Mouse (Mus musculus) forebrain, embryonic 14.5 days (tissue): Measurements from ENCODE around the gene Grm4. TPM values are rescaled to one million over a fixed set of nuclear protein-coding genes. Genes with fewer than 3 reads are reported as not detected.

Source experiments
- ATAC-seq: fragments of 200-750 bp; cut with Nextera tagmentation; 2 replicates; pipeline ENCODE4 v1.8.0; 2017; ENCODE audit warnings: mild to moderate bottlenecking, moderate library complexity
- DNase-seq: peaks from one replicate; pipeline ENCODE4 v3.0.0-alpha.2; 2015; ENCODE audit warnings: low spot score
- H3K27ac ChIP-seq: fragments of 300-500 bp; sonication (generic); 2 replicates; pipeline ENCODE4 v1.5.1; 2014; ENCODE audit warnings: low read depth, mild to moderate bottlenecking, control low read depth, low read length, moderate library complexity
- H3K27me3 ChIP-seq: fragments of 300-500 bp; sonication (generic); replicated peaks from 2 replicates; pipeline ENCODE4 v1.6.1; 2014; ENCODE audit warnings: low read length, control low read depth, mixed read lengths; ENCODE audit not compliant: control insufficient read depth, insufficient read depth
- H3K36me3 ChIP-seq: fragments of 300-500 bp; sonication (generic); 2 replicates; pipeline ENCODE4 v1.6.1; 2014; ENCODE audit warnings: low read length, control low read depth; ENCODE audit not compliant: control insufficient read depth, insufficient read depth
- H3K4me1 ChIP-seq: fragments of 300-500 bp; sonication (generic); 2 replicates; pipeline ENCODE4 v1.6.1; 2014; ENCODE audit warnings: antibody characterized with exemption, low read length, control low read depth; ENCODE audit not compliant: control insufficient read depth, insufficient read depth
- H3K4me2 ChIP-seq: fragments of 300-500 bp; sonication (generic); 2 replicates; pipeline ENCODE4 v1.6.1; 2014; ENCODE audit warnings: mild to moderate bottlenecking, control low read depth, low read length
- H3K4me3 ChIP-seq: fragments of 300-500 bp; sonication (generic); 2 replicates; pipeline ENCODE4 v1.5.1; 2014; ENCODE audit warnings: low read depth, low read length, control low read depth
- H3K9ac ChIP-seq: fragments of 300-500 bp; sonication (generic); 2 replicates; pipeline ENCODE4 v1.6.1; 2014; ENCODE audit warnings: mild to moderate bottlenecking, low read length, control low read depth, moderate library complexity
- H3K9me3 ChIP-seq: fragments of 300-500 bp; sonication (generic); replicated peaks from 2 replicates; pipeline ENCODE4 v1.6.1; 2016; ENCODE audit warnings: low read length, control low read depth, mixed read lengths; ENCODE audit not compliant: control insufficient read depth
- WGBS: fragments of 180-500 bp; shearing (Covaris S2); extraction: QIAGEN DNeasy Blood & Tissue Kit; methylation state at CpG from one replicate; pipeline ENCODE4 v1.1.7; 2014; 5-methylcytosine and 5-hydroxymethylcytosine counted together
- polyA plus RNA-seq: library from polyadenylated mRNA; unstranded; fragments of >200 nt; fragmentation: Nextera tagmentation; extraction: Ambion mirVana; gene quantifications from 2 replicates; pipeline ENCODE4 v1.2.1, GENCODE M21; 2014

The Grm4 gene
- polyA plus RNA-seq, 1 experiment from 2014 or later, result 2.0 TPM

GRCm38 (mm10) chr17:27511125-27511735 is 10.0 kb downstream of the Grm4 start:
- Histone ChIP-seq H3K27ac (no peak overlapping the region), H3K9ac (no peak overlapping the region; the same call in 1 of the 2 replicates), H3K4me2 (peak overlapping the region; percentile 97), H3K36me3 (no peaks in the 10 kb centered on the region), H3K27me3 (peaks cover 40% of the 10 kb centered on the region), H3K4me1 (peaks cover 12% of the 10 kb centered on the region), H3K9me3 (no peaks in the 10 kb centered on the region), H3K4me3 (peak overlapping the region; percentile 58)
- WGBS, result 85% methylated on average over 7 of the region's 7 CpGs
- no peak for ATAC-seq
- DNase-seq, result no peak

- no peak overlapping the region for H3K9ac ChIP-seq
- peaks cover 40% of the 10 kb centered on the region for H3K27me3 ChIP-seq
- H3K4me2 ChIP-seq, result no peak overlapping the region
- DNase-seq (no peak), ATAC-seq (no peak)
- H3K4me3 ChIP-seq, result no peak overlapping the region
- peaks cover 13% of the 10 kb centered on the region for H3K4me1 ChIP-seq
- H3K36me3 ChIP-seq, result no peaks in the 10 kb centered on the region
- no peaks in the 10 kb centered on the region for H3K9me3 ChIP-seq
- no peak overlapping the region for H3K27ac ChIP-seq
- WGBS, result 52% methylated on average over 9 of the region's 9 CpGs
These were observed 10.7 kb downstream of the Grm4 start for GRCm38 (mm10) chr17:27510258-27511124.

GRCm38 (mm10) chr17:27509056-27509455 is 12.1 kb downstream of the Grm4 start:
- no peak overlapping the region for H3K9ac ChIP-seq
- DNase-seq (no peak), ATAC-seq (no peak)
- 78% methylated on average over 5 of the region's 5 CpGs for WGBS
- no peak overlapping the region for H3K4me2 ChIP-seq
- H3K4me1 ChIP-seq, result peaks cover 15% of the 10 kb centered on the region
- H3K27me3 ChIP-seq, result peaks cover 30% of the 10 kb centered on the region
- no peak overlapping the region for H3K4me3 ChIP-seq
- H3K9me3 ChIP-seq, result no peaks in the 10 kb centered on the region
- H3K27ac ChIP-seq, result no peak overlapping the region
- no peaks in the 10 kb centered on the region for H3K36me3 ChIP-seq

DNA sequence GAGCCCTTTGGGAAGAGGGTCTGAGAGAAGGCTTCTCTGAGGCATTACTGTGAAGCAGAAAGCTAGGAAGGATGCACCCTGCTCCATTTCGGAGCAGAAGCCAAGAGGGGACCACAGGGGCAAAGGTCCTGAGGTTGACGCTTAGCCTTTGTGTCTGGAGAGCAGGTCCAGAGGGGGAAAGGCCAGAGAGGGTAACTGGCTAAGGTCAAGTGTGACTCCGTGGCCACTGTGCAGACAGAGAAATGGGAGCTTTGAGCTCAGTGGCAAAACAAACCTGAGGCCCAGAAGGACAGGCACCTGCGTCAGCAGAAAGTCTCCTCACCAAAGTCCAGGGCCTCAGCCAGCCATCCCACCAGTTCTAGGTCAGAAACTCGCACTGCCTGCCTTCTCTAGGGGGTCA is 12.7 kb downstream of the Grm4 start:
- H3K27me3 ChIP-seq, result peaks cover 24% of the 10 kb centered on the region
- WGBS, result 84% methylated on average over 5 of the region's 5 CpGs
- no peak overlapping the region for H3K9ac ChIP-seq
- H3K36me3 ChIP-seq, result no peaks in the 10 kb centered on the region
- H3K4me2 ChIP-seq, result no peak overlapping the region
- H3K27ac ChIP-seq, result no peak overlapping the region
- DNase-seq, result no peak
- peaks cover 13% of the 10 kb centered on the region for H3K4me1 ChIP-seq
- no peak overlapping the region for H3K4me3 ChIP-seq
- no peak for ATAC-seq
- no peaks in the 10 kb centered on the region for H3K9me3 ChIP-seq

GRCm38 (mm10) chr17:27508002-27508401 is 13.2 kb downstream of the Grm4 start:
- 62% methylated on average over 12 of the region's 12 CpGs for WGBS
- Histone ChIP-seq H3K27me3 (peaks cover 19% of the 10 kb centered on the region; the same call in 1 of the 2 replicates), H3K27ac (no peak overlapping the region), H3K9me3 (no peaks in the 10 kb centered on the region), H3K4me3 (no peak overlapping the region), H3K4me1 (peaks cover 13% of the 10 kb centered on the region), H3K36me3 (no peaks in the 10 kb centered on the region), H3K9ac (no peak overlapping the region), H3K4me2 (no peak overlapping the region)
- DNase-seq, result no peak
- no peak for ATAC-seq

- Histone ChIP-seq H3K4me2 (no peak overlapping the region), H3K9ac (no peak overlapping the region), H3K4me1 (peaks cover 13% of the 10 kb centered on the region)
These were observed 13.6 kb downstream of the Grm4 start for GRCm38 (mm10) chr17:27507591-27507945.

DNA sequence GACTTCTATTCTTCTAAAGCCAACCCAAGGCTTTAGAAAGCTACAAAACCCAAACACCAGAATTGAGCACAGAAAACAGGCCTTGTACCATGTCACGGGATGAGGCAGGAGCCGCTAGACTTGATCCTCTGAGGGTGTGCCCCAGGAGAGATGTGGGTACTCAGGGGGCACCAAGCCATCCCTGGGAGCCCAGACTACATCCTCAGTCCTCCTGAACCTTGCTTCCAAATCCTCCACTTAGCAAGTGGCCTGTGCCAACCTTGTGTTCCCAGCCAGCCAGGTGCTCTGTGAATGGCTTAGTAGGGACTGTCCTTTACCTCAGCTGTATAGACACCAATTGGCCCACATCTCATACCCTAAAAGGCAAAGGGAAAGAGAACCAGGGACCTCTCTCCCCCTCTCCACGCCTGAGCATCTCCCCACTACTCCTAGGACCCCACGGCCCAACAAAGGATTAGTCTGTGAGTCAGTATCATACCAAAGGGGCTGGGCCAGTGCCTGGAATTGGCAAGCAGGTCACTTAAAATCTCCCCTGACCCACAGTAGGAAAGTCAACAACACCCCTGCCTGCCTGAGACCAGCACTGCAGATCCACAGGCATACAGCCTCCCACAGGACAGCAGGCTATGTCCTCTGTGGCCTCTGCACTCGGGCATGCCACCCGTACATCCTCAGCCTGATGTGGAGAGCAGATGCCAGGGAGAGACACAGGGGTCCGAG is 14.2 kb downstream of the Grm4 start:
- ATAC-seq, result no peak
- no peak overlapping the region for H3K4me2 ChIP-seq
- H3K4me1 ChIP-seq, result peaks cover 13% of the 10 kb centered on the region
- H3K9me3 ChIP-seq, result no peaks in the 10 kb centered on the region
- no peak overlapping the region for H3K27ac ChIP-seq
- no peaks in the 10 kb centered on the region for H3K36me3 ChIP-seq
- WGBS, result 79% methylated on average over 7 of the region's 7 CpGs
- H3K4me3 ChIP-seq, result no peak overlapping the region
- H3K27me3 ChIP-seq, result peaks cover 12% of the 10 kb centered on the region; the same call in 1 of the 2 replicates
- H3K9ac ChIP-seq, result no peak overlapping the region
- DNase-seq, result no peak

More at GRCm38 (mm10) chr17:27507591-27507945, 13.6 kb downstream of the Grm4 start:
- Histone ChIP-seq H3K27ac (no peak overlapping the region), H3K9me3 (no peaks in the 10 kb centered on the region), H3K36me3 (no peaks in the 10 kb centered on the region), H3K27me3 (peaks cover 16% of the 10 kb centered on the region; the same call in 1 of the 2 replicates), H3K4me3 (no peak overlapping the region)
- no peak for DNase-seq
- 80% methylated on average over 7 of the region's 7 CpGs for WGBS
- no peak for ATAC-seq

GRCm38 (mm10) chr17:27506362-27506761 is 14.8 kb downstream of the Grm4 start:
- no peak overlapping the region for H3K4me2 ChIP-seq
- H3K27ac ChIP-seq, result no peak overlapping the region
- peaks cover 8% of the 10 kb centered on the region; the same call in 1 of the 2 replicates for H3K27me3 ChIP-seq
- peaks cover 15% of the 10 kb centered on the region for H3K4me1 ChIP-seq
- ATAC-seq, result no peak
- WGBS, result 49% methylated on average over 11 of the region's 11 CpGs
- no peak overlapping the region for H3K9ac ChIP-seq
- H3K36me3 ChIP-seq, result no peaks in the 10 kb centered on the region
- DNase-seq, result no peak
- no peak overlapping the region for H3K4me3 ChIP-seq
- H3K9me3 ChIP-seq, result no peaks in the 10 kb centered on the region
